Mouse (Mus musculus): ENCODE measurements at regions not wholly inside any gene's neighbourhood (a gene's known extent, or its start where the extent isn't known, plus 50 kb on each side); places are given as distances from the start of the nearest gene placed in this dataset. TPM values are rescaled to one million over a fixed set of nuclear protein-coding genes. Genes with fewer than 3 reads are reported as not detected.

- Histone ChIP-seq H3K4me3 (peak overlapping the region; percentile 28), H3K9me3 (no peaks in the 10 kb centered on the region), H3K9ac (no peak overlapping the region), H3K27me3 (no peaks in the 10 kb centered on the region), H3K4me2 (peak overlapping the region; percentile 41), H3K27ac (peak overlapping the region; percentile 94), H3K36me3 (no peaks in the 10 kb centered on the region), H3K4me1 (peaks cover 44% of the 10 kb centered on the region)
- 27% methylated on average over 8 of the region's 8 CpGs for WGBS
- ATAC-seq (ENCODE audit: insufficient number of reproducible peaks, low FRiP score, low TSS enrichment, low read depth) = no peak
Measured at GRCm38 (mm10) chr13:28416887-28417286, 159.6 kb downstream of the Gm11361 start.

GRCm38 (mm10) chr13:28416231-28416630 lies 158.9 kb downstream of the Gm11361 start:
- Histone ChIP-seq H3K4me1 (peaks cover 44% of the 10 kb centered on the region), H3K9ac (no peak overlapping the region)
- no peak for ATAC-seq (ENCODE audit: insufficient number of reproducible peaks, low FRiP score, low TSS enrichment, low read depth)

GRCm38 (mm10) chr13:28415769-28416168 lies 158.4 kb downstream of the Gm11361 start:
- no peak for ATAC-seq (ENCODE audit: insufficient number of reproducible peaks, low FRiP score, low TSS enrichment, low read depth)
- no peaks in the 10 kb centered on the region for H3K9me3 ChIP-seq
- no peak overlapping the region for H3K4me2 ChIP-seq
- 79% methylated on average over 1 of the region's 1 CpGs for WGBS
- no peak overlapping the region for H3K4me3 ChIP-seq
- no peak overlapping the region for H3K9ac ChIP-seq
- peaks cover 44% of the 10 kb centered on the region for H3K4me1 ChIP-seq
- H3K27ac ChIP-seq = peak overlapping the region; percentile 40; the same call in 1 of the 2 replicates
- no peaks in the 10 kb centered on the region for H3K36me3 ChIP-seq
- H3K27me3 ChIP-seq = no peaks in the 10 kb centered on the region

More at GRCm38 (mm10) chr13:28416231-28416630, 158.9 kb downstream of the Gm11361 start:
- no peak overlapping the region for H3K4me3 ChIP-seq
- H3K27me3 ChIP-seq = no peaks in the 10 kb centered on the region
- no peak overlapping the region for H3K4me2 ChIP-seq
- H3K36me3 ChIP-seq = no peaks in the 10 kb centered on the region
- no peaks in the 10 kb centered on the region for H3K9me3 ChIP-seq
- 10% methylated on average over 6 of the region's 6 CpGs for WGBS
- H3K27ac ChIP-seq = peak overlapping the region; percentile 94

GRCm38 (mm10) chr13:28410324-28410723 lies 153.0 kb downstream of the Gm11361 start:
- no peaks in the 10 kb centered on the region for H3K36me3 ChIP-seq
- no peak overlapping the region for H3K27ac ChIP-seq
- no peak for ATAC-seq (ENCODE audit: insufficient number of reproducible peaks, low FRiP score, low TSS enrichment, low read depth)
- no peak overlapping the region for H3K9ac ChIP-seq
- no peaks in the 10 kb centered on the region for H3K27me3 ChIP-seq
- H3K4me1 ChIP-seq = no peaks in the 10 kb centered on the region; the same call in 1 of the 2 replicates
- H3K4me3 ChIP-seq = no peak overlapping the region
- 45% methylated on average over 2 of the region's 2 CpGs for WGBS
- H3K9me3 ChIP-seq = no peaks in the 10 kb centered on the region
- H3K4me2 ChIP-seq = no peak overlapping the region

GRCm38 (mm10) chr13:28409609-28409902 lies 152.2 kb downstream of the Gm11361 start:
- Histone ChIP-seq H3K4me3 (no peak overlapping the region), H3K4me1 (no peaks in the 10 kb centered on the region; the same call in 1 of the 2 replicates), H3K36me3 (no peaks in the 10 kb centered on the region), H3K9me3 (no peaks in the 10 kb centered on the region), H3K27ac (no peak overlapping the region), H3K9ac (no peak overlapping the region), H3K4me2 (no peak overlapping the region), H3K27me3 (no peaks in the 10 kb centered on the region)
- no peak for ATAC-seq (ENCODE audit: insufficient number of reproducible peaks, low FRiP score, low TSS enrichment, low read depth)
- 37% methylated on average over 1 of the region's 1 CpGs for WGBS

GRCm38 (mm10) chr13:28408868-28409608 lies 151.7 kb downstream of the Gm11361 start:
- 21% methylated on average over 7 of the region's 7 CpGs for WGBS
- Histone ChIP-seq H3K4me1 (no peaks in the 10 kb centered on the region; the same call in 1 of the 2 replicates), H3K36me3 (no peaks in the 10 kb centered on the region), H3K9ac (no peak overlapping the region), H3K27me3 (no peaks in the 10 kb centered on the region), H3K9me3 (no peaks in the 10 kb centered on the region), H3K4me2 (no peak overlapping the region), H3K27ac (no peak overlapping the region), H3K4me3 (no peak overlapping the region)
- ATAC-seq (ENCODE audit: insufficient number of reproducible peaks, low FRiP score, low TSS enrichment, low read depth) = no peak

- ATAC-seq (ENCODE audit: insufficient number of reproducible peaks, low FRiP score, low TSS enrichment, low read depth) = no peak
- H3K27ac ChIP-seq = no peak overlapping the region
- no peaks in the 10 kb centered on the region for H3K36me3 ChIP-seq
- H3K4me2 ChIP-seq = no peak overlapping the region
- H3K4me3 ChIP-seq = no peak overlapping the region
- H3K9ac ChIP-seq = no peak overlapping the region
- 22% methylated on average over 7 of the region's 7 CpGs for WGBS
- H3K27me3 ChIP-seq = no peaks in the 10 kb centered on the region
- no peaks in the 10 kb centered on the region for H3K9me3 ChIP-seq
- H3K4me1 ChIP-seq = peaks cover 6% of the 10 kb centered on the region; the same call in 1 of the 2 replicates
Measured at GRCm38 (mm10) chr13:28400459-28400858, 143.1 kb downstream of the Gm11361 start.

Small RNAs in the stretch of these regions (microRNA-seq; reads per million reads assigned to microRNA genes)
- not detected for gene Mir6368

All from limb, embryonic 15.5 days (tissue).